Mouse (Mus musculus) hindbrain, embryonic 12.5 days (tissue): ENCODE results near the gene Car11. TPM values are rescaled to one million over a fixed set of nuclear protein-coding genes. Genes with fewer than 3 reads are reported as not detected.
A peak's percentile ranks its signal among the peaks of the same experiment; 100 is the strongest.

Experiments
- ATAC-seq: fragments of 200-750 bp; cut with Nextera tagmentation; 2 replicates; pipeline ENCODE4 v1.8.0; 2017; ENCODE audit warnings: moderate TSS enrichment; ENCODE audit not compliant: low FRiP score
- H3K27ac ChIP-seq: fragments of 300-500 bp; sonication (generic); 2 replicates; pipeline ENCODE4 v1.5.1; 2016; ENCODE audit warnings: mild to moderate bottlenecking
- H3K27me3 ChIP-seq: fragments of 300-500 bp; sonication (generic); 2 replicates; pipeline ENCODE4 v1.6.1; 2016; ENCODE audit warnings: mild to moderate bottlenecking
- H3K36me3 ChIP-seq: fragments of 300-500 bp; sonication (generic); 2 replicates; pipeline ENCODE4 v1.6.1; 2016; ENCODE audit warnings: mild to moderate bottlenecking
- H3K4me1 ChIP-seq: fragments of 300-500 bp; sonication (generic); 2 replicates; pipeline ENCODE4 v1.6.1; 2016
- H3K4me2 ChIP-seq: fragments of 300-500 bp; sonication (generic); replicated peaks from 2 replicates; pipeline ENCODE4 v1.6.1; 2016; ENCODE audit warnings: mild to moderate bottlenecking
- H3K4me3 ChIP-seq: fragments of 300-500 bp; sonication (generic); 2 replicates; pipeline ENCODE4 v1.5.1; 2016; ENCODE audit warnings: mild to moderate bottlenecking
- H3K9ac ChIP-seq: fragments of 300-500 bp; sonication (generic); 2 replicates; pipeline ENCODE4 v1.6.1; 2016; ENCODE audit warnings: mild to moderate bottlenecking, moderate library complexity
- H3K9me3 ChIP-seq: fragments of 300-500 bp; sonication (generic); replicated peaks from 2 replicates; pipeline ENCODE4 v1.6.1; 2016; ENCODE audit warnings: mild to moderate bottlenecking
- WGBS: fragments of 180-500 bp; shearing (Covaris S2); methylation state at CpG from one replicate; pipeline ENCODE4 v1.1.7; 2016; 5-methylcytosine and 5-hydroxymethylcytosine counted together
- polyA plus RNA-seq: library from polyadenylated mRNA; unstranded; fragments of >200 nt; fragmentation: Nextera tagmentation; extraction: Ambion mirVana; gene quantifications from 2 replicates; pipeline ENCODE4 v1.2.1, GENCODE M21; 2016

The Car11 gene
- polyA plus RNA-seq, 1 experiment from 2014 or later = 21.2 TPM

- Histone ChIP-seq H3K9me3 (no peaks in the 10 kb centered on the region), H3K27me3 (no peaks in the 10 kb centered on the region), H3K4me1 (peaks cover 35% of the 10 kb centered on the region), H3K36me3 (peaks cover 70% of the 10 kb centered on the region), H3K4me3 (no peak overlapping the region), H3K4me2 (no peak overlapping the region), H3K9ac (no peak overlapping the region), H3K27ac (no peak overlapping the region)
- ATAC-seq = no peak
- 85% methylated on average over 7 of the region's 7 CpGs for WGBS
Measured at GRCm38 (mm10) chr7:45721234-45721571, 21.6 kb downstream of the Car11 start.

GRCm38 (mm10) chr7:45721642-45722347, 22.2 kb downstream of the Car11 start:
- H3K36me3 ChIP-seq = peaks cover 76% of the 10 kb centered on the region
- H3K9me3 ChIP-seq = no peaks in the 10 kb centered on the region
- no peak for ATAC-seq
- WGBS = 61% methylated on average over 13 of the region's 13 CpGs
- H3K4me2 ChIP-seq = no peak overlapping the region
- peak overlapping the region; percentile 4; the same call in 1 of the 2 replicates for H3K9ac ChIP-seq
- H3K27ac ChIP-seq = no peak overlapping the region
- H3K4me1 ChIP-seq = peaks cover 29% of the 10 kb centered on the region
- H3K4me3 ChIP-seq = no peak overlapping the region
- no peaks in the 10 kb centered on the region for H3K27me3 ChIP-seq

- H3K36me3 ChIP-seq = peaks cover 79% of the 10 kb centered on the region
- no peak overlapping the region for H3K4me3 ChIP-seq
- no peak for ATAC-seq
- H3K4me2 ChIP-seq = no peak overlapping the region
- no peak overlapping the region for H3K27ac ChIP-seq
- no peaks in the 10 kb centered on the region for H3K9me3 ChIP-seq
- WGBS = 87% methylated on average over 13 of the region's 13 CpGs
- H3K4me1 ChIP-seq = peaks cover 24% of the 10 kb centered on the region
- peak overlapping the region; percentile 4; the same call in 1 of the 2 replicates for H3K9ac ChIP-seq
- no peaks in the 10 kb centered on the region for H3K27me3 ChIP-seq
Measured at GRCm38 (mm10) chr7:45722348-45722713, 22.7 kb downstream of the Car11 start.

- H3K9ac ChIP-seq = no peak overlapping the region
- H3K4me1 ChIP-seq = peaks cover 24% of the 10 kb centered on the region
- H3K4me2 ChIP-seq = no peak overlapping the region
- WGBS = 89% methylated on average over 4 of the region's 4 CpGs
- ATAC-seq = no peak
- no peaks in the 10 kb centered on the region for H3K27me3 ChIP-seq
- H3K27ac ChIP-seq = no peak overlapping the region
- H3K4me3 ChIP-seq = no peak overlapping the region
- H3K36me3 ChIP-seq = peaks cover 79% of the 10 kb centered on the region
- no peaks in the 10 kb centered on the region for H3K9me3 ChIP-seq
Measured at GRCm38 (mm10) chr7:45723301-45723700, 23.7 kb downstream of the Car11 start.

- peaks cover 21% of the 10 kb centered on the region for H3K4me1 ChIP-seq
- no peak overlapping the region for H3K4me2 ChIP-seq
- no peaks in the 10 kb centered on the region for H3K9me3 ChIP-seq
- 93% methylated on average over 14 of the region's 14 CpGs for WGBS
- H3K27me3 ChIP-seq = no peaks in the 10 kb centered on the region
- no peak overlapping the region for H3K27ac ChIP-seq
- H3K36me3 ChIP-seq = peaks cover 83% of the 10 kb centered on the region
- H3K4me3 ChIP-seq = no peak overlapping the region
- no peak for ATAC-seq
- H3K9ac ChIP-seq = no peak overlapping the region
Measured at GRCm38 (mm10) chr7:45723781-45724180, 24.1 kb downstream of the Car11 start.

- Histone ChIP-seq H3K4me1 (0 out of 2 replicates have a peak, but pooled peaks cover 8% of the 10 kb centered on the region), H3K4me3 (no peak overlapping the region), H3K9ac (no peak overlapping the region), H3K27me3 (no peaks in the 10 kb centered on the region), H3K9me3 (no peaks in the 10 kb centered on the region), H3K36me3 (peaks cover 76% of the 10 kb centered on the region), H3K4me2 (no peak overlapping the region), H3K27ac (no peak overlapping the region)
- WGBS = 89% methylated on average over 9 of the region's 9 CpGs
- no peak for ATAC-seq
Measured at GRCm38 (mm10) chr7:45725151-45725550, 25.5 kb downstream of the Car11 start.

- Histone ChIP-seq H3K27me3 (no peaks in the 10 kb centered on the region), H3K36me3 (peaks cover 71% of the 10 kb centered on the region), H3K9me3 (no peaks in the 10 kb centered on the region), H3K4me3 (no peak within 1 kb of the TSS), H3K4me2 (no peak within 1 kb of the TSS), H3K4me1 (peaks cover 12% of the 10 kb centered on the region; the same call in 1 of the 2 replicates), H3K27ac (no peak within 1 kb of the TSS), H3K9ac (no peak within 1 kb of the TSS)
- WGBS = 92% methylated on average over 11 of the region's 11 CpGs
- ATAC-seq = no peak
Measured at GRCm38 (mm10) chr7:45725713-45726112, 26.1 kb downstream of the Car11 start, which contains the start of gene Spaca4. Spaca4 (minus strand) TSS chr7:45725813.

- WGBS = 95% methylated on average over 10 of the region's 10 CpGs
- H3K9ac ChIP-seq = no peak overlapping the region
- H3K27ac ChIP-seq = no peak overlapping the region
- no peak overlapping the region for H3K4me2 ChIP-seq
- H3K4me1 ChIP-seq = peaks cover 12% of the 10 kb centered on the region
- H3K9me3 ChIP-seq = no peaks in the 10 kb centered on the region
- H3K36me3 ChIP-seq = peaks cover 64% of the 10 kb centered on the region
- ATAC-seq = no peak
- H3K4me3 ChIP-seq = no peak overlapping the region
- H3K27me3 ChIP-seq = no peaks in the 10 kb centered on the region
Measured at GRCm38 (mm10) chr7:45726419-45726818, 26.8 kb downstream of the Car11 start.

GRCm38 (mm10) chr7:45727625-45728024, 28.0 kb downstream of the Car11 start:
- H3K27me3 ChIP-seq = no peaks in the 10 kb centered on the region
- ATAC-seq = no peak
- H3K27ac ChIP-seq = no peak overlapping the region
- no peak overlapping the region for H3K4me3 ChIP-seq
- H3K9me3 ChIP-seq = no peaks in the 10 kb centered on the region
- WGBS = 88% methylated on average over 3 of the region's 3 CpGs
- no peak overlapping the region for H3K4me2 ChIP-seq
- H3K36me3 ChIP-seq = peaks cover 52% of the 10 kb centered on the region
- peaks cover 10% of the 10 kb centered on the region for H3K4me1 ChIP-seq
- H3K9ac ChIP-seq = no peak overlapping the region

- Histone ChIP-seq H3K27me3 (no peaks in the 10 kb centered on the region), H3K4me3 (no peak overlapping the region), H3K36me3 (peaks cover 20% of the 10 kb centered on the region), H3K27ac (0 out of 2 replicates have a peak overlapping the region, but pooled peaks have one; percentile 30), H3K4me2 (no peak overlapping the region), H3K9me3 (no peaks in the 10 kb centered on the region), H3K4me1 (peaks cover 10% of the 10 kb centered on the region), H3K9ac (0 out of 2 replicates have a peak overlapping the region, but pooled peaks have one; percentile 13)
- 15% methylated on average over 16 of the region's 16 CpGs for WGBS
- no peak for ATAC-seq
Measured at GRCm38 (mm10) chr7:45730727-45731431, 31.2 kb downstream of the Car11 start.

GRCm38 (mm10) chr7:45733477-45733876, 33.8 kb downstream of the Car11 start:
- 79% methylated on average over 5 of the region's 5 CpGs for WGBS
- no peak overlapping the region for H3K9ac ChIP-seq
- no peak for ATAC-seq
- H3K27ac ChIP-seq = no peak overlapping the region
- no peak overlapping the region for H3K4me2 ChIP-seq
- H3K9me3 ChIP-seq = no peaks in the 10 kb centered on the region
- H3K27me3 ChIP-seq = no peaks in the 10 kb centered on the region
- peaks cover 10% of the 10 kb centered on the region for H3K4me1 ChIP-seq
- H3K4me3 ChIP-seq = no peak overlapping the region
- H3K36me3 ChIP-seq = peaks cover 6% of the 10 kb centered on the region

- 11% methylated on average over 9 of the region's 9 CpGs for WGBS
- H3K36me3 ChIP-seq = no peaks in the 10 kb centered on the region
- H3K27ac ChIP-seq = no peak overlapping the region
- H3K4me1 ChIP-seq = no peaks in the 10 kb centered on the region
- no peak overlapping the region for H3K9ac ChIP-seq
- H3K9me3 ChIP-seq = no peaks in the 10 kb centered on the region
- H3K4me3 ChIP-seq = no peak overlapping the region
- peak; percentile 81 for ATAC-seq
- H3K27me3 ChIP-seq = peaks cover 15% of the 10 kb centered on the region; the same call in 1 of the 2 replicates
- no peak overlapping the region for H3K4me2 ChIP-seq
Measured at GRCm38 (mm10) chr7:45739162-45739763, 39.6 kb downstream of the Car11 start.
